ENCODE assay signal across 23 mouse cellular contexts in the genomic region with DNA sequence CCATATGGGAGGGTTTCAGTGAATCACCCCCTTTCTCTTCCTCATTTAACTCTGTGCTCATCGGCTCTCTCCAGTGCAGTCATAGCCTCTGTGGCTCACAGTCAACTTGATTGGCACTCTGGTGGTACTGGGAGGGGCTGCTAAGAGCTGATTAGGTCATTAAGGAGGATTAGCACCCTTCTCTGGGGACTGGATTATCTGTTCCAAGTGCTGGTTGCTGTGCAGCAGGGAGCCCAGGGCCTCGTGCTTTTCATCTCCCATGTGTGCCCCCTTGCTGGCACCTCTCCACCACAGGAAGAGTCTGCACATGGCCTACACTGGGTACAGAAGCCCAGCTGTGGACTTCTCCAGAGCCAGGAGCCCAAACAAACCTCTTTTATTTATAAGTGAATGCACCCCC.
DNase-seq lines count a peak whose midpoint lies in the region; ATAC-seq and TF ChIP-seq lines count a peak whose summit lies in the region.
"Had no signal": no experiment of that assay in that cellular context is flagged by ENCODE, and none has a peak within 500 bp of the region (broad histone marks: within the 10 kb centered on the region; RNA-seq: fewer than 3 reads in every experiment).

No protein-coding gene starts in this region.

- no peak overlapping the region for H3K27ac ChIP-seq in embryonic facial prominence, embryonic 14.5 days (replicated peaks; ENCODE audit: low read depth, low read length)
- no peak overlapping the region for H3K27ac ChIP-seq in embryonic facial prominence, embryonic 10.5 days (replicated peaks)
- H3K27ac ChIP-seq in hindbrain, embryonic 16.5 days (ENCODE audit: low read depth, low read length) = no peak overlapping the region
- H3K27ac ChIP-seq in hindbrain, embryonic 13.5 days = no peak overlapping the region
- H3K27ac ChIP-seq in hindbrain, postnatal 0 days = no peak overlapping the region
- H3K27ac ChIP-seq in midbrain, postnatal 0 days (ENCODE audit: low read depth, low read length) = no peak overlapping the region
- H3K27ac ChIP-seq: heart, embryonic 15.5 days; hindbrain, embryonic 15.5 days; limb, embryonic 13.5 days; liver, embryonic 12.5 days had no signal

- no peak overlapping the region for H3K4me3 ChIP-seq in embryonic facial prominence, embryonic 14.5 days (ENCODE audit: low read depth, low read length)
- no peak overlapping the region for H3K4me3 ChIP-seq in embryonic facial prominence, embryonic 10.5 days
- no peak overlapping the region for H3K4me3 ChIP-seq in hindbrain, embryonic 16.5 days (ENCODE audit: low read length)
- no peak overlapping the region for H3K4me3 ChIP-seq in hindbrain, embryonic 13.5 days
- H3K4me3 ChIP-seq in hindbrain, postnatal 0 days (ENCODE audit: low read length) = no peak overlapping the region
- H3K4me3 ChIP-seq in midbrain, postnatal 0 days (ENCODE audit: low read depth, low read length) = no peak overlapping the region
- H3K4me3 ChIP-seq: heart, embryonic 15.5 days; hindbrain, embryonic 15.5 days; limb, embryonic 13.5 days; liver, embryonic 12.5 days had no signal

- no peaks in the 10 kb centered on the region for H3K9me3 ChIP-seq in embryonic facial prominence, embryonic 14.5 days (ENCODE audit: control insufficient read depth, low read length)
- no peaks in the 10 kb centered on the region for H3K9me3 ChIP-seq in embryonic facial prominence, embryonic 10.5 days
- H3K9me3 ChIP-seq in hindbrain, embryonic 16.5 days (ENCODE audit: control insufficient read depth, low read length) = no peaks in the 10 kb centered on the region
- H3K9me3 ChIP-seq in hindbrain, embryonic 13.5 days = no peaks in the 10 kb centered on the region; the same call in 1 of the 2 replicates
- no peaks in the 10 kb centered on the region for H3K9me3 ChIP-seq in hindbrain, postnatal 0 days (ENCODE audit: low read length)
- no peaks in the 10 kb centered on the region for H3K9me3 ChIP-seq in midbrain, postnatal 0 days (ENCODE audit: low read length)
- H3K9me3 ChIP-seq: heart, embryonic 15.5 days; hindbrain, embryonic 15.5 days; limb, embryonic 13.5 days; liver, embryonic 12.5 days had no signal

- TF ChIP-seq CTCF in hindbrain, postnatal 0 days (IDR thresholded peaks at IDR 0.05; ENCODE audit: low read depth) = no peak
- TF ChIP-seq CTCF in midbrain, postnatal 0 days (IDR thresholded peaks at IDR 0.05) = no peak

- ATAC-seq in embryonic facial prominence, embryonic 14.5 days (ENCODE audit: low read depth) = peak; percentile 70
- ATAC-seq in hindbrain, embryonic 16.5 days = 0 out of 2 replicates have a peak, but pooled peaks have one; percentile 42
- no peak for ATAC-seq in hindbrain, embryonic 13.5 days (ENCODE audit: low FRiP score)
- no peak for ATAC-seq in hindbrain, postnatal 0 days
- ATAC-seq in midbrain, postnatal 0 days (ENCODE audit: low FRiP score) = no peak
- ATAC-seq: intestine, embryonic 16.5 days; liver, embryonic 12.5 days had no signal

- no peaks in the 10 kb centered on the region for H3K27me3 ChIP-seq in embryonic facial prominence, embryonic 14.5 days (replicated peaks; ENCODE audit: control insufficient read depth, insufficient read depth, low read length)
- H3K27me3 ChIP-seq in embryonic facial prominence, embryonic 10.5 days (replicated peaks; ENCODE audit: low read depth, poor library complexity, severe bottlenecking) = peaks cover 6% of the 10 kb centered on the region; the same call in 1 of the 2 replicates
- H3K27me3 ChIP-seq in hindbrain, embryonic 16.5 days (replicated peaks; ENCODE audit: control insufficient read depth, insufficient read depth, low read length) = no peaks in the 10 kb centered on the region
- peaks cover 20% of the 10 kb centered on the region for H3K27me3 ChIP-seq in hindbrain, embryonic 13.5 days
- no peaks in the 10 kb centered on the region for H3K27me3 ChIP-seq in hindbrain, postnatal 0 days (ENCODE audit: insufficient read depth, low read length)
- no peaks in the 10 kb centered on the region for H3K27me3 ChIP-seq in midbrain, postnatal 0 days (ENCODE audit: insufficient read depth, low read length)
- H3K27me3 ChIP-seq: heart, embryonic 15.5 days; hindbrain, embryonic 15.5 days; limb, embryonic 13.5 days; liver, embryonic 12.5 days had no signal

- H3K36me3 ChIP-seq in embryonic facial prominence, embryonic 14.5 days (ENCODE audit: control insufficient read depth, insufficient read depth, low read length) = no peaks in the 10 kb centered on the region
- H3K36me3 ChIP-seq in embryonic facial prominence, embryonic 10.5 days (replicated peaks) = no peaks in the 10 kb centered on the region
- H3K36me3 ChIP-seq in hindbrain, embryonic 16.5 days (ENCODE audit: control insufficient read depth, insufficient read depth, low read length) = no peaks in the 10 kb centered on the region
- no peaks in the 10 kb centered on the region for H3K36me3 ChIP-seq in hindbrain, embryonic 13.5 days
- no peaks in the 10 kb centered on the region for H3K36me3 ChIP-seq in hindbrain, postnatal 0 days (ENCODE audit: insufficient read depth, low read length)
- H3K36me3 ChIP-seq in midbrain, postnatal 0 days (ENCODE audit: insufficient read depth, low read length) = no peaks in the 10 kb centered on the region
- H3K36me3 ChIP-seq: heart, embryonic 15.5 days; hindbrain, embryonic 15.5 days; limb, embryonic 13.5 days; liver, embryonic 12.5 days had no signal

- no peak overlapping the region for H3K4me2 ChIP-seq in embryonic facial prominence, embryonic 14.5 days (ENCODE audit: low read depth, low read length)
- H3K4me2 ChIP-seq in hindbrain, embryonic 16.5 days (ENCODE audit: low read length) = no peak overlapping the region
- H3K4me2 ChIP-seq in hindbrain, embryonic 13.5 days = no peak overlapping the region
- no peak overlapping the region for H3K4me2 ChIP-seq in hindbrain, postnatal 0 days (ENCODE audit: low read depth, low read length)
- no peak overlapping the region for H3K4me2 ChIP-seq in midbrain, postnatal 0 days (ENCODE audit: low read depth, low read length, poor library complexity, severe bottlenecking)
- H3K4me2 ChIP-seq: heart, embryonic 15.5 days; hindbrain, embryonic 15.5 days; limb, embryonic 13.5 days; liver, embryonic 12.5 days had no signal

- H3K9ac ChIP-seq in embryonic facial prominence, embryonic 14.5 days (ENCODE audit: low read depth, low read length) = no peak overlapping the region
- H3K9ac ChIP-seq in hindbrain, embryonic 16.5 days (ENCODE audit: low read depth, low read length) = no peak overlapping the region
- H3K9ac ChIP-seq in hindbrain, embryonic 13.5 days = no peak overlapping the region
- H3K9ac ChIP-seq in hindbrain, postnatal 0 days (replicated peaks; ENCODE audit: low read length) = no peak overlapping the region
- H3K9ac ChIP-seq in midbrain, postnatal 0 days (replicated peaks; ENCODE audit: low read length, poor library complexity, severe bottlenecking) = no peak overlapping the region
- H3K9ac ChIP-seq: heart, embryonic 15.5 days; hindbrain, embryonic 15.5 days; limb, embryonic 13.5 days; liver, embryonic 12.5 days had no signal

- H3K4me1 ChIP-seq in embryonic facial prominence, embryonic 14.5 days (ENCODE audit: control insufficient read depth, insufficient read depth, low read length) = no peaks in the 10 kb centered on the region
- H3K4me1 ChIP-seq in embryonic facial prominence, embryonic 10.5 days = no peaks in the 10 kb centered on the region; the same call in 1 of the 2 replicates
- no peaks in the 10 kb centered on the region for H3K4me1 ChIP-seq in hindbrain, embryonic 16.5 days (ENCODE audit: control insufficient read depth, insufficient read depth, low read depth, low read length)
- H3K4me1 ChIP-seq in hindbrain, embryonic 13.5 days (replicated peaks) = no peaks in the 10 kb centered on the region
- H3K4me1 ChIP-seq in hindbrain, postnatal 0 days (ENCODE audit: insufficient read depth, low read length) = no peaks in the 10 kb centered on the region
- H3K4me1 ChIP-seq in midbrain, postnatal 0 days (ENCODE audit: insufficient read depth, low read length) = no peaks in the 10 kb centered on the region
- H3K4me1 ChIP-seq: heart, embryonic 15.5 days; hindbrain, embryonic 15.5 days; limb, embryonic 13.5 days; liver, embryonic 12.5 days had no signal

- WGBS in embryonic facial prominence, embryonic 14.5 days = 54% methylated on average over 2 of the region's 2 CpGs
- WGBS in embryonic facial prominence, embryonic 10.5 days = 37% methylated on average over 2 of the region's 2 CpGs
- WGBS in hindbrain, embryonic 16.5 days = 31% methylated on average over 2 of the region's 2 CpGs
- 44% methylated on average over 2 of the region's 2 CpGs for WGBS in hindbrain, embryonic 13.5 days
- 27% methylated on average over 2 of the region's 2 CpGs for WGBS in hindbrain, postnatal 0 days
- WGBS in midbrain, postnatal 0 days = 24% methylated on average over 2 of the region's 2 CpGs

- DNase-seq in embryonic facial prominence, embryonic 14.5 days (ENCODE audit: low spot score) = peak; percentile 51
- no peak for DNase-seq in embryonic facial prominence, embryonic 10.5 days (ENCODE audit: low spot score)
- peak; percentile 23 for DNase-seq in hindbrain, postnatal 0 days (ENCODE audit: low spot score)
- peak; percentile 46 for DNase-seq in midbrain, postnatal 0 days (ENCODE audit: low spot score)
- DNase-seq in lung, postnatal 25 days (ENCODE audit: low spot score) = no peak
- no peak for DNase-seq in spleen, postnatal 4 days (ENCODE audit: low spot score in 2 of 2)
- DNase-seq: adrenal gland, postnatal 14 days; cerebellum, adult 9-11 months; kidney, adult 9 months; kidney, postnatal 14 days; lung, adult 18-20 months; lung, postnatal 14 days; right cerebral cortex, adult 18-20 months; right cerebral cortex, postnatal 4 days; thymus, adult 18-20 months; thymus, postnatal 36 days had no signal

Comparison
In these comparisons a context has a peak if more than half of its experiments do, and no peak if none do; other contexts are left out.
1. ATAC-seq: peak in embryonic facial prominence, embryonic 14.5 days (single experiment) and hindbrain, embryonic 16.5 days (single experiment); none in hindbrain, embryonic 13.5 days (single experiment), hindbrain, postnatal 0 days (single experiment) and midbrain, postnatal 0 days (single experiment).
2. DNase-seq: peak in embryonic facial prominence, embryonic 14.5 days (single experiment), hindbrain, postnatal 0 days (single experiment) and midbrain, postnatal 0 days (single experiment); none in embryonic facial prominence, embryonic 10.5 days (single experiment), lung, postnatal 25 days (single experiment) and spleen, postnatal 4 days (0 of 2).